Mouse (Mus musculus): ENCODE data around the gene Olfr549.

Gene Olfr549

DNA sequence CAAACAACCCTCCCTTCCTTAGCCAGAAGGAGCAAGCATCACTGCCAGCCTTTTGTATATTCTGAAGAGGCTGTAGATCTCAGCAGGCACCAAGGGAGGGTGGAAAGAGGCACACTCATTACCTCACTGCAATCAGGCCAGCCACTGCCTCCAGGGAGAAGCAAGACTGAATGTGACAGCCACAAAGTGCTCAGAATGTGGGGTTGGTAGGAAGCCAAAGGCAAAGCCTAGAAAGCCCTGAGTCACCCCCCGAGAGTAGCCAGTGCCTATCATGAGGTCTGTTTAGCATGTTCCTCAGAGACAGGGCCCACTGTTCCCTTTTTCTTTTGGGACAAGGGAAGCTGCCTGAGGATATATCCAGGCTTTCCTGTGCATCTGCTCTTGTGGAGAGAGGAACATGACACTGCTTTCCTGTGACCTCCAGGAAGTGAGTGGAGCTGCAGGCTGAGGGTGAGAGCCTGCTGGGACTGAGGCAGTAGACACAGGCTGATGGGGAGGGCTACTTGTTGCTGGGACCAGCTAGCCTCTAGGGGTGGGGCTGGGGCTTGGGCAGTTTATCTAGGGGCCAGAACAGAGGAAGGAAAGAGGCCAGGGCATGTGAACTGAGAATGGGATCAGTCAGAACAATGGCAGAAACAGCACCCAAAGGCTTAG, 47.8 kb downstream of the Olfr549 start, which contains the start of gene Olfr552:
TSS of gene Olfr552 (plus strand) at position 393 of the 654 bp plus-strand sequence.
- no peak for DNase-seq (ENCODE audit: low spot score)

Measured in adipocyte (in vitro differentiated cells).